Mouse (Mus musculus): Measurements from ENCODE around the gene Specc1. TPM values are rescaled to one million over a fixed set of nuclear protein-coding genes. Genes with fewer than 3 reads are reported as not detected.

Gene Specc1
- polyA plus RNA-seq, 1 experiment from 2014 or later: 8.8 TPM

- no peak for ATAC-seq (ENCODE audit: insufficient number of reproducible peaks, low FRiP score, low TSS enrichment, low read depth)
- Histone ChIP-seq H3K4me2 (no peak overlapping the region), H3K4me3 (no peak overlapping the region), H3K27ac (no peak overlapping the region), H3K36me3 (peaks cover 7% of the 10 kb centered on the region; the same call in 1 of the 2 replicates), H3K4me1 (peaks cover 5% of the 10 kb centered on the region; the same call in 1 of the 2 replicates), H3K9me3 (no peaks in the 10 kb centered on the region), H3K9ac (no peak overlapping the region), H3K27me3 (no peaks in the 10 kb centered on the region)
- 65% methylated on average over 12 of the region's 12 CpGs for WGBS
These were observed 312.5 kb downstream of the Specc1 start for GRCm38 (mm10) chr11:62269097-62269496.

- peaks cover 4% of the 10 kb centered on the region; the same call in 1 of the 2 replicates for H3K36me3 ChIP-seq
- H3K9me3 ChIP-seq: no peaks in the 10 kb centered on the region
- no peak overlapping the region for H3K4me3 ChIP-seq
- ATAC-seq (ENCODE audit: insufficient number of reproducible peaks, low FRiP score, low TSS enrichment, low read depth): no peak
- H3K27me3 ChIP-seq: no peaks in the 10 kb centered on the region
- 49% methylated on average over 5 of the region's 5 CpGs for WGBS
- H3K4me2 ChIP-seq: no peak overlapping the region
- peaks cover 5% of the 10 kb centered on the region; the same call in 1 of the 2 replicates for H3K4me1 ChIP-seq
- H3K9ac ChIP-seq: no peak overlapping the region
- no peak overlapping the region for H3K27ac ChIP-seq
These were observed 314.3 kb downstream of the Specc1 start for GRCm38 (mm10) chr11:62270851-62271250.

Other genes starting within 250 kb of the Specc1 start
- gene Slc5a10, start 235.9 kb upstream of the Specc1 start, polyA plus RNA-seq (2015; fragmentation: Nextera tagmentation; extraction: Ambion mirVana): not detected in 2 replicates
- gene Prpsap2, start 194.7 kb upstream of the Specc1 start, polyA plus RNA-seq (2015; fragmentation: Nextera tagmentation; extraction: Ambion mirVana): 23.0 and 23.7 TPM in 2 replicates
- gene Ulk2, start 101.7 kb upstream of the Specc1 start, polyA plus RNA-seq (2015; fragmentation: Nextera tagmentation; extraction: Ambion mirVana): 12.0 and 15.8 TPM in 2 replicates
- gene Akap10, start 26.5 kb upstream of the Specc1 start, polyA plus RNA-seq (2015; fragmentation: Nextera tagmentation; extraction: Ambion mirVana): 12.8 and 14.7 TPM in 2 replicates

Data from limb, embryonic 15.5 days (tissue).